Mouse (Mus musculus) forebrain, embryonic 11.5 days (tissue): ENCODE measurements at regions not wholly inside any gene's neighbourhood (a gene's known extent, or its start where the extent isn't known, plus 50 kb on each side); places are given as distances from the start of the nearest gene placed in this dataset.
A peak's percentile ranks its signal among the peaks of the same experiment; 100 is the strongest.

Experiments used
- ATAC-seq: fragments of 200-750 bp; cut with Nextera tagmentation; replicated peaks from 2 replicates; pipeline ENCODE4 v1.8.0; 2017; ENCODE audit warnings: moderate TSS enrichment; ENCODE audit not compliant: low FRiP score
- DNase-seq: peaks from one replicate; pipeline ENCODE4 v3.0.0-alpha.2; 2017; ENCODE audit warnings: low spot score
- H3K27ac ChIP-seq: fragments of 300-500 bp; sonication (generic); 2 replicates; pipeline ENCODE4 v1.5.1; 2014; ENCODE audit warnings: low read depth, low read length
- H3K27me3 ChIP-seq: fragments of 300-500 bp; sonication (generic); 2 replicates; pipeline ENCODE4 v1.6.1; 2014; ENCODE audit warnings: mild to moderate bottlenecking, low read length, mixed read lengths; ENCODE audit not compliant: control insufficient read depth, insufficient read depth
- H3K36me3 ChIP-seq: fragments of 300-500 bp; sonication (generic); 2 replicates; pipeline ENCODE4 v1.6.1; 2014; ENCODE audit warnings: mild to moderate bottlenecking, low read length, moderate library complexity, mixed read lengths; ENCODE audit not compliant: control insufficient read depth, insufficient read depth
- H3K4me1 ChIP-seq: fragments of 300-500 bp; sonication (generic); replicated peaks from 2 replicates; pipeline ENCODE4 v1.6.1; 2014; ENCODE audit warnings: low read length, mixed read lengths; ENCODE audit not compliant: control insufficient read depth, insufficient read depth
- H3K4me2 ChIP-seq: fragments of 300-500 bp; sonication (generic); 2 replicates; pipeline ENCODE4 v1.6.1; 2014; ENCODE audit warnings: low read depth, mild to moderate bottlenecking, low read length, moderate library complexity, mixed read lengths; ENCODE audit not compliant: severe bottlenecking
- H3K4me3 ChIP-seq: fragments of 300-500 bp; sonication (generic); 2 replicates; pipeline ENCODE4 v1.5.1; 2014; ENCODE audit warnings: low read depth, low read length
- H3K9ac ChIP-seq: fragments of 300-500 bp; sonication (generic); 2 replicates; pipeline ENCODE4 v1.6.1; 2014; ENCODE audit warnings: low read length
- H3K9me3 ChIP-seq: fragments of 300-500 bp; sonication (generic); 2 replicates; pipeline ENCODE4 v1.6.1; 2016; ENCODE audit warnings: low read length, mixed read lengths; ENCODE audit not compliant: control insufficient read depth
- WGBS: fragments of 180-500 bp; shearing (Covaris S2); extraction: QIAGEN DNeasy Blood & Tissue Kit; methylation state at CpG from one replicate; pipeline ENCODE4 v1.1.7; 2014; 5-methylcytosine and 5-hydroxymethylcytosine counted together

GRCm38 (mm10) chr4:93935692-93936091 is 600.4 kb upstream of the Tusc1 start:
- Histone ChIP-seq H3K4me2 (no peak overlapping the region), H3K4me3 (no peak overlapping the region), H3K9ac (no peak overlapping the region), H3K4me1 (no peaks in the 10 kb centered on the region), H3K27me3 (no peaks in the 10 kb centered on the region), H3K27ac (no peak overlapping the region), H3K9me3 (no peaks in the 10 kb centered on the region), H3K36me3 (no peaks in the 10 kb centered on the region)
- ATAC-seq: no peak
- DNase-seq: no peak

- no peak for DNase-seq
- 91% methylated on average over 7 of the region's 7 CpGs for WGBS
- no peak overlapping the region for H3K4me2 ChIP-seq
- no peak overlapping the region for H3K27ac ChIP-seq
- H3K9me3 ChIP-seq: no peaks in the 10 kb centered on the region
- H3K36me3 ChIP-seq: no peaks in the 10 kb centered on the region
- no peaks in the 10 kb centered on the region for H3K4me1 ChIP-seq
- no peak overlapping the region for H3K9ac ChIP-seq
- no peak overlapping the region for H3K4me3 ChIP-seq
- ATAC-seq: no peak
- H3K27me3 ChIP-seq: no peaks in the 10 kb centered on the region
These were observed 591.8 kb upstream of the Tusc1 start for GRCm38 (mm10) chr4:93927117-93927516.

- Histone ChIP-seq H3K4me1 (no peaks in the 10 kb centered on the region), H3K9me3 (no peaks in the 10 kb centered on the region), H3K36me3 (no peaks in the 10 kb centered on the region), H3K27me3 (no peaks in the 10 kb centered on the region), H3K27ac (no peak overlapping the region), H3K4me2 (no peak overlapping the region), H3K9ac (no peak overlapping the region), H3K4me3 (no peak overlapping the region)
- WGBS: 88% methylated on average over 1 of the region's 1 CpGs
- ATAC-seq (no peak), DNase-seq (no peak)
These were observed 589.1 kb upstream of the Tusc1 start for GRCm38 (mm10) chr4:93924402-93924801.

- 93% methylated on average over 11 of the region's 11 CpGs for WGBS
- no peak overlapping the region for H3K27ac ChIP-seq
- H3K9me3 ChIP-seq: no peaks in the 10 kb centered on the region
- no peak for DNase-seq
- H3K9ac ChIP-seq: no peak overlapping the region
- H3K27me3 ChIP-seq: no peaks in the 10 kb centered on the region
- H3K4me2 ChIP-seq: no peak overlapping the region
- H3K4me3 ChIP-seq: no peak overlapping the region
- no peaks in the 10 kb centered on the region for H3K4me1 ChIP-seq
- no peak for ATAC-seq
- H3K36me3 ChIP-seq: no peaks in the 10 kb centered on the region
These were observed 551.3 kb upstream of the Tusc1 start for GRCm38 (mm10) chr4:93886631-93887030.

- H3K9ac ChIP-seq: no peak overlapping the region
- no peak for DNase-seq
- no peak overlapping the region for H3K4me3 ChIP-seq
- no peak overlapping the region for H3K27ac ChIP-seq
- no peak for ATAC-seq
- H3K36me3 ChIP-seq: no peaks in the 10 kb centered on the region
- H3K9me3 ChIP-seq: no peaks in the 10 kb centered on the region
- no peak overlapping the region for H3K4me2 ChIP-seq
- H3K4me1 ChIP-seq: no peaks in the 10 kb centered on the region
- no peaks in the 10 kb centered on the region for H3K27me3 ChIP-seq
- 88% methylated on average over 3 of the region's 3 CpGs for WGBS
These were observed 546.0 kb upstream of the Tusc1 start for GRCm38 (mm10) chr4:93881318-93881717.

GRCm38 (mm10) chr4:93879351-93879872 is 544.1 kb upstream of the Tusc1 start:
- no peak overlapping the region for H3K27ac ChIP-seq
- ATAC-seq (no peak), DNase-seq (no peak)
- H3K9me3 ChIP-seq: no peaks in the 10 kb centered on the region
- H3K27me3 ChIP-seq: no peaks in the 10 kb centered on the region
- no peak overlapping the region for H3K4me2 ChIP-seq
- H3K4me1 ChIP-seq: no peaks in the 10 kb centered on the region
- 79% methylated on average over 8 of the region's 8 CpGs for WGBS
- H3K4me3 ChIP-seq: no peak overlapping the region
- no peak overlapping the region for H3K9ac ChIP-seq
- H3K36me3 ChIP-seq: no peaks in the 10 kb centered on the region

- WGBS: 18% methylated on average over 3 of the region's 3 CpGs
- H3K4me3 ChIP-seq: no peak overlapping the region
- H3K9ac ChIP-seq: no peak overlapping the region
- no peak overlapping the region for H3K4me2 ChIP-seq
- no peaks in the 10 kb centered on the region for H3K9me3 ChIP-seq
- H3K4me1 ChIP-seq: 0 out of 2 replicates have a peak, but pooled peaks cover 2% of the 10 kb centered on the region
- no peak overlapping the region; the same call in 1 of the 2 replicates for H3K27ac ChIP-seq
- H3K27me3 ChIP-seq: no peaks in the 10 kb centered on the region
- peak; percentile 58 for ATAC-seq
- no peaks in the 10 kb centered on the region for H3K36me3 ChIP-seq
- DNase-seq: no peak
These were observed 538.0 kb upstream of the Tusc1 start for GRCm38 (mm10) chr4:93873271-93873670.

- H3K27me3 ChIP-seq: no peaks in the 10 kb centered on the region
These were observed 518.1 kb upstream of the Tusc1 start for GRCm38 (mm10) chr4:93853451-93853850.

GRCm38 (mm10) chr4:93849178-93849577 is 513.9 kb upstream of the Tusc1 start:
- H3K4me3 ChIP-seq: no peak overlapping the region
- WGBS: 74% methylated on average over 3 of the region's 3 CpGs

More at GRCm38 (mm10) chr4:93853451-93853850, 518.1 kb upstream of the Tusc1 start:
- H3K27ac ChIP-seq: no peak overlapping the region
- no peaks in the 10 kb centered on the region for H3K4me1 ChIP-seq
- no peak overlapping the region for H3K4me3 ChIP-seq
- H3K36me3 ChIP-seq: no peaks in the 10 kb centered on the region
- no peaks in the 10 kb centered on the region for H3K9me3 ChIP-seq
- no peak for DNase-seq
- no peak overlapping the region for H3K9ac ChIP-seq
- no peak overlapping the region for H3K4me2 ChIP-seq
- ATAC-seq: no peak
- 88% methylated on average over 3 of the region's 3 CpGs for WGBS

More at GRCm38 (mm10) chr4:93849178-93849577, 513.9 kb upstream of the Tusc1 start:
- Histone ChIP-seq H3K27me3 (no peaks in the 10 kb centered on the region), H3K36me3 (no peaks in the 10 kb centered on the region), H3K4me2 (no peak overlapping the region), H3K9me3 (no peaks in the 10 kb centered on the region), H3K27ac (no peak overlapping the region), H3K4me1 (no peaks in the 10 kb centered on the region), H3K9ac (no peak overlapping the region)
- DNase-seq (no peak), ATAC-seq (no peak)
